Mouse (Mus musculus) kidney, adult 2 months (tissue): ENCODE measurements around the gene Dab1.

Source experiments
- CTCF ChIP-seq: fragments of 200-500 bp; conservative IDR thresholded peaks from 2 replicates; pipeline ENCODE4 v1.5.1; 2011; ENCODE audit warnings: low read depth, mild to moderate bottlenecking, control low read depth, low read length, moderate library complexity, mixed read lengths; ENCODE audit not compliant: insufficient read depth, insufficient read length
- POLR2A ChIP-seq: fragments of 200-500 bp; IDR thresholded peaks from one replicate; pipeline ENCODE4 v1.6.1; 2011; ENCODE audit warnings: low read depth, low read length, control low read depth

DNA sequence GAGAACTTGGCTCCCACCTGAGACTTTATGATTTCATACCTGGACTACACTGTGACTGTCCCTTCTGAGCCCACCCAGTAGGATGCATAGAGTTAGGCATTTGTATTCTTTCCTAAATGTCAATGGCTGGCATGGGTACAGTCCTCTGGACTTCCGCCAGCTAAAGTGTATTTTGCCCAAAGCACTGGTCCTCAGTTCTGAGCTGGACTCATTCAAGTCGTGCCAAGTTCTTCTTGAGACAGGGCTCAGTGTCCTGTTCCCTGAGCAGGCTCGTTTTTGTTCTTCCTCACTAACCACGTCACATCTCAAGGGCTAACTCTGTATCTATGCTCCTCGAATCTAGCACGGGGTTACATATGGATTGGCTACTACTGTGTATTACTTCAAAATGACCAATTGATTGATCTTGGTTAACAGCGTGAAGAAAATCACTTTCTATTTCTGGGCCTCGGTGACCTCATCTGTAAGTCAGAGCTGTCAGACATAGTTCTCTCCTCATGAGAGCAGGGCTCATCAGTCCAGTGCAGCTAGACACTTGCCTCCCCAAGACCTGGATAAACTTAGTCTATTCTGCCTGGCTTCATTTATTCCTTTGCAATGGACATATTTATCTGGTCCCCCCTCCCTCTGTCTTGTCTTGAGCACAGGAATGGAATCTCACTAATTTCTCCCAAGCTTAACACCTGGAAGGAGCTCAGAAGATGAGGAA, 1023.8 kb downstream of the Dab1 start:
- TF ChIP-seq POLR2A, result no peak
- TF ChIP-seq CTCF, result no peak
